Mouse (Mus musculus) liver, embryonic 15.5 days (tissue): ENCODE data around the gene Jpt1. TPM values are rescaled to one million over a fixed set of nuclear protein-coding genes. Genes with fewer than 3 reads are reported as not detected.
"Not testable (repeated sequence)": the region's sequence is repeated elsewhere in the genome, so short reads cannot be mapped to it uniquely, and the experiment has no call there.

Source experiments
- ATAC-seq: fragments of 200-750 bp; cut with Nextera tagmentation; 2 replicates; pipeline ENCODE4 v1.8.0; 2017; ENCODE audit warnings: moderate number of reproducible peaks, mild to moderate bottlenecking, moderate library complexity; ENCODE audit not compliant: insufficient read depth
- H3K27ac ChIP-seq: fragments of 300-500 bp; sonication (generic); replicated peaks from 2 replicates; pipeline ENCODE4 v1.5.1; 2015; ENCODE audit warnings: mild to moderate bottlenecking, inconsistent platforms
- H3K27me3 ChIP-seq: fragments of 300-500 bp; sonication (generic); 2 replicates; pipeline ENCODE4 v1.6.1; 2015; ENCODE audit warnings: mild to moderate bottlenecking, inconsistent platforms
- H3K36me3 ChIP-seq: fragments of 300-500 bp; sonication (generic); replicated peaks from 2 replicates; pipeline ENCODE4 v1.6.1; 2015; ENCODE audit warnings: moderate library complexity, mild to moderate bottlenecking, inconsistent platforms
- H3K4me1 ChIP-seq: fragments of 300-500 bp; sonication (generic); replicated peaks from 2 replicates; pipeline ENCODE4 v1.6.1; 2015; ENCODE audit warnings: inconsistent platforms
- H3K4me2 ChIP-seq: fragments of 300-500 bp; sonication (generic); 2 replicates; pipeline ENCODE4 v1.6.1; 2015; ENCODE audit warnings: moderate library complexity, mild to moderate bottlenecking, inconsistent platforms
- H3K4me3 ChIP-seq: fragments of 300-500 bp; sonication (generic); replicated peaks from 2 replicates; pipeline ENCODE4 v1.5.1; 2015; ENCODE audit warnings: mild to moderate bottlenecking, inconsistent platforms
- H3K9ac ChIP-seq: fragments of 300-500 bp; sonication (generic); 2 replicates; pipeline ENCODE4 v1.6.1; 2015; ENCODE audit warnings: moderate library complexity, mild to moderate bottlenecking, inconsistent platforms
- H3K9me3 ChIP-seq: fragments of 300-500 bp; sonication (generic); replicated peaks from 2 replicates; pipeline ENCODE4 v1.6.1; 2016; ENCODE audit warnings: inconsistent platforms
- WGBS: fragments of 180-500 bp; shearing (Covaris S2); methylation state at CpG from one replicate; pipeline ENCODE4 v1.1.7; 2015; ENCODE audit warnings: mixed read lengths; ENCODE audit not compliant: insufficient replicate concordance; 5-methylcytosine and 5-hydroxymethylcytosine counted together
- polyA plus RNA-seq: library from polyadenylated mRNA; unstranded; fragments of >200 nt; fragmentation: Nextera tagmentation; extraction: Ambion mirVana; gene quantifications from 2 replicates; pipeline ENCODE4 v1.2.1, GENCODE M21; 2015

Gene Jpt1
- polyA plus RNA-seq, 1 experiment from 2014 or later = 233 TPM

DNA sequence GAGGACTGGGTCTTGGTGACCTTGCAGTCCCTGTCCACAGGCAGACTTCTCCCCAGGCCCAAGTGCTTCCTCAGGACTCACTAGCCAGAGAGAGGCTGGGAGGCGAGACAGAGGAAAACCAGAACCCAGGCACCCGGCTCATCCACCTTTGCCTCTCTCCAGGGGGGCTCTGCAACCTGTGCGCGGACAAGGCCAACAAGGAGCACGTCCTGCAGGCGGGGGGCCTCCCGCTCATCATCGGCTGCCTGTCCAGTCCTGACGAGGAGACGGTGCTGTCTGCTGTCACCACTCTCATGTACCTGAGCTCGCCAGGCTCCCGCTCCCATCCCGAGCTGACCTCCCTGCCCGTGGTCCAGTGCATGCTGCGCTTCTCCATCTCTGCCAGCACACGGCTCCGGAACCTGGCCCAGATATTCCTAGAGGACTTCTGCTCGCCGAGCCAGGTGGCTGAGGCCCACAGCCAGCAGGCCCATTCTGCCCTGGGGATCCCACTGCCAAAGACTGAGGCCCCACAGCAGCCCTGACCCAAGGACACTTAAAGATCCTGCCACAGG is 25.6 kb downstream of the Jpt1 start:
- Histone ChIP-seq H3K36me3 (peaks cover 19% of the 10 kb centered on the region), H3K27me3 (no peaks in the 10 kb centered on the region), H3K4me2 (no peak overlapping the region), H3K4me3 (no peak overlapping the region), H3K9me3 (no peaks in the 10 kb centered on the region), H3K27ac (no peak overlapping the region), H3K4me1 (peaks cover 30% of the 10 kb centered on the region), H3K9ac (no peak overlapping the region)
- ATAC-seq = no peak
- WGBS = 85% methylated on average over 19 of the region's 19 CpGs

DNA sequence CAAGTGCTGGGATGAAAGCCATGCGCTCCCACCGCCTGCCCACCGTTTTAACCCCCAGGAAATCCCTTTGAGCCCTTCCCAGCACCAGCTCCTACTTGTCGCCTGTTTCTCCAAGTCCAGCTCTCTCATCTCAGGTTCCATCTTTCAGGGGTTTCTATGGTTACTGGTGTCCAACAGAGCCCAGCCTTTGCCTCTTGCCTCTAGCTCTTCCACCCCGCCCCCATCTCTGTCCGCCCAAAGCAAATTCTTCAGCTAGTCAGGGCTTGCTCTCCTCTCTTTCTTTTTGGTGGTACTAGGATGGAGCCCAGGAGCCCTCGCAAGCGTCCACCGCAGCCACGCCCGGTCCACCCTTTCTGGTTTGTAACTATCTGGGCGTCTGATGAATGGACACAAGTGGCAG is 29.0 kb downstream of the Jpt1 start:
- 80% methylated on average over 12 of the region's 12 CpGs for WGBS
- no peak overlapping the region for H3K4me3 ChIP-seq
- peaks cover 5% of the 10 kb centered on the region for H3K4me1 ChIP-seq
- no peak overlapping the region for H3K4me2 ChIP-seq
- H3K36me3 ChIP-seq = peaks cover 16% of the 10 kb centered on the region
- no peak for ATAC-seq
- no peak overlapping the region for H3K27ac ChIP-seq
- H3K9ac ChIP-seq = no peak overlapping the region
- no peaks in the 10 kb centered on the region for H3K27me3 ChIP-seq
- H3K9me3 ChIP-seq = no peaks in the 10 kb centered on the region

DNA sequence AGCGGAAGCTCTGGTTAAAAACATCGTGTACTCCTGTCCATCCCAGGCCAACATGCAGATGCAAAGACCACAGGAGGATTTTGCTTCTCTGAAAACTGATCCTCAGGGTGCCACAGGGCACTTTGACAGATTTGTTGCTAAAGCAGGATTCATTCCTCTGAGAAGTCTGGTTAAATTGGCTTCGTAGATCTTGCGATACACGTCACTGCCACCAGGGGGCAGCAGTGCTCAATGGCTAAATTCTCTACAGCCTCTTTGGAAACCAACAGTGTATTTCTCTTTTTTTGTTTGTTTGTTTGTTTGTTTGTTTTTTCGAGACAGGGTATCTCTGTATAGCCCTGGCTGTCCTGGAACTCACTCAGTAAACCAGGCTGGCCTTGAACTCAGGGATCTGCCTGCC is 30.5 kb downstream of the Jpt1 start:
- Histone ChIP-seq H3K4me3 (no peak overlapping the region), H3K27me3 (no peaks in the 10 kb centered on the region), H3K36me3 (peaks cover 5% of the 10 kb centered on the region), H3K4me1 (0 out of 2 replicates have a peak, but pooled peaks cover 6% of the 10 kb centered on the region), H3K27ac (no peak overlapping the region), H3K9me3 (no peaks in the 10 kb centered on the region), H3K4me2 (no peak overlapping the region), H3K9ac (no peak overlapping the region)
- 19% methylated on average over 6 of the region's 6 CpGs for WGBS
- ATAC-seq = no peak

DNA sequence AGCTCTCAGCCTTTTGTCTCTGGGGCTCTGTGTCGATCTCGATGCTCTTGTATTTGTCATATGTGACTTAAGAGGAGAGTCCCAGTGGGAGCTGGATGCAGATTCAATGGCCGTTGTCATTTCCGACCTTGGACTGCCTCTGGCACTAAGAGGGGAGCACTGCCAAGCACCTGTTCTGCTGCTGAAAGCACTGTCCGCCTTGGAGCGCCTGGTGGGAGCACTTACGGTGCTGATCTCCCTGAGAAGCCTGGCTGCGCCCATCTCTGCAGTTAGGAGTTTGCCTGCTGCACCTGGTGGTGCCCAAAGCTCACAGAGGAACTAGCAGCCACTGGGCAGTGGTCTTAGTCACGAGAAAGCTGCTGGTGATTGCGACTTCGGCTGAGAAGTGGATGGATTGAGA is 30.9 kb downstream of the Jpt1 start:
- H3K4me2 ChIP-seq = no peak overlapping the region
- no peaks in the 10 kb centered on the region for H3K9me3 ChIP-seq
- H3K27ac ChIP-seq = no peak overlapping the region
- no peaks in the 10 kb centered on the region for H3K27me3 ChIP-seq
- no peak overlapping the region for H3K4me3 ChIP-seq
- H3K9ac ChIP-seq = no peak overlapping the region
- WGBS = 64% methylated on average over 11 of the region's 11 CpGs
- no peak for ATAC-seq
- peaks cover under 1% of the 10 kb centered on the region; the same call in 1 of the 2 replicates for H3K36me3 ChIP-seq
- 0 out of 2 replicates have a peak, but pooled peaks cover 6% of the 10 kb centered on the region for H3K4me1 ChIP-seq

DNA sequence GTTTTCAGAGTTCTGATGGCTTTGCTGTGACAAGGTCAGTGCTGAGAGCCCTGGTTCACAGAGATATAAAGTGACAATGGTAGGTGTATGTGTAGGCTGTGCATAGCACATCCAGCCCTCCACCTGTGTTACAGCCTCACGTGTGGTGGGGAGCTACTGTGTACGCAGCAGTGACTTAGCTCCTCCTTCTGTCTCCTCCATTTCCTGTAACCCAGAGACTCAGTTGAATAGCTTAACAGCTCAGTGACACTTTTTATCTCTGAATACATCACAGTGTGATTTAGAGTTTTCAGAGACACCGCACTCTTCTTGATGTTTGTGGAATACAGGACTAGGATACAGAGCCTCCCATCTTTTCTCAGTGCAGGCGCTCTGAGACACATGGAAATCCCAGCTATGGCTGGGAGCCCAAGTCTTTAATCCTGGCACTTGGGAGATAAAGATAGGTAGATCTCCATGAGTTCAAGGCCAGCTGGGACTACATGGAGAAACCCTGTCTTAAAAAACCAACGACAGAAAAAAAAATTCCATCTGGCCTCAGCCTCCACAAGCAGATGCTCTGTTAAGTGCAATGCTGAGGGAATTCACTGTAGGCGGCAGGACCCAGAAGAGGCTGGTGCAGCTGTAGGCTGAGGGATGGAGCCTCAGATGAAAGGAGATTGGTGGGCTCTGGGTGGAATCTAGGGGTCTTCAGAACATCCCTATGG is 32.5 kb downstream of the Jpt1 start:
- no peaks in the 10 kb centered on the region for H3K36me3 ChIP-seq
- no peak overlapping the region for H3K4me2 ChIP-seq
- no peak overlapping the region for H3K27ac ChIP-seq
- no peaks in the 10 kb centered on the region for H3K27me3 ChIP-seq
- 65% methylated on average over 6 of the region's 6 CpGs for WGBS
- H3K4me3 ChIP-seq = no peak overlapping the region
- peaks cover 12% of the 10 kb centered on the region for H3K4me1 ChIP-seq
- no peaks in the 10 kb centered on the region for H3K9me3 ChIP-seq
- H3K9ac ChIP-seq = no peak overlapping the region
- no peak for ATAC-seq

DNA sequence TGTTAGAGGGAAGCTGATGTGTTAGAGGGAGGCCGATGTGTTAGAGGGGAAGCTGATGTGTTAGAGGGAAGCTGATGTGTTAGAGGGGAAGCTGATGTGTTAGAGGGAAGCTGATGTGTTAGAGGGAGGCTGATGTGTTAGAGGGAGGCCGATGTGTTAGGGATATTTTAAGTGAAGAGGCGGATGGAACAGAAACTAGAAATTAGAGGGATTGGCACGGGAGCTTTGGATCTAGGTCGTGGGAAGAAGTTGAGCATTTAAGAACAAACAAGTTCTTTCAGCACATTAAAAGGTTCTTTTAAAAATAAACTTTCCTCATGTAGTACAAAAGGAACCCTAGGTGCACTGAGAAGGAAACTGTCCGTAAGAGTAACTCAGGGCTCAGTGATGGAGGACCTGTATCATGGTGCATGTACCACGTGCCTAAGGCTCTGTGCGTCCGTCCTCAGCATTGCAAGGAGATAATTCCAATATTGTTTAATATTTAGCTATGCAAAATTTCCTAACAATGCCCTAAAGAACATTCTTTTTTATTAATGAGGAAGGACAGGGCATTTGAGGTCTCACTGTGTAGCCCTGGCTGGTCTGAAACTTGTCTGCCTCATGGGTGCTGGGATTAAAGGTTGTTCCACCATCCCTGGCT is 35.8 kb downstream of the Jpt1 start:
- Histone ChIP-seq H3K4me2 (no peak overlapping the region), H3K9ac (no peak overlapping the region), H3K27me3 (no peaks in the 10 kb centered on the region), H3K4me3 (no peak overlapping the region), H3K27ac (no peak overlapping the region), H3K36me3 (no peaks in the 10 kb centered on the region), H3K4me1 (peaks cover 39% of the 10 kb centered on the region), H3K9me3 (no peaks in the 10 kb centered on the region)
- 60% methylated on average over 9 of the region's 9 CpGs for WGBS
- no peak for ATAC-seq

DNA sequence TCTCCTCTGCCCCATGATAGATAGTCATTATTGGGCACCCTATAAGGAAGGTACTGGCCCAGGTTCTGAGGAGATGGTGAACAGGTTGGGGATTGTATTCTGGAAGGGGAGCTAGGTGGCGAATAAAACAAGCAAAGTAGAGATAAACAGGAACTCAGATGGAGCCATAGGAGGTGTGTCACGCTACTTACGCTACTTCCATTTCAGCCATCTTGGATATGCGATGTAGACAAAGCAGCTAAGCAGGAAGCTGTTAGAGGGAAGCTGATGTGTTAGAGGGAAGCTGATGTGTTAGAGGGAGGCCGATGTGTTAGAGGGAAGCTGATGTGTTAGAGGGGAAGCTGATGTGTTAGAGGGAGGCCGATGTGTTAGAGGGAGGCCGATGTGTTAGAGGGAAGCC is 36.8 kb downstream of the Jpt1 start:
- 50% methylated on average over 7 of the region's 7 CpGs for WGBS
- H3K27ac ChIP-seq = peak overlapping the region; percentile 56
- H3K4me2 ChIP-seq = peak overlapping the region; percentile 95
- H3K9me3 ChIP-seq, H3K27me3 ChIP-seq, H3K9ac ChIP-seq, ATAC-seq, H3K36me3 ChIP-seq: not testable (repeated sequence)
- 0 out of 2 replicates have a peak overlapping the region, but pooled peaks have one; percentile 77 for H3K4me3 ChIP-seq
- H3K4me1 ChIP-seq = peaks cover 43% of the 10 kb centered on the region

DNA sequence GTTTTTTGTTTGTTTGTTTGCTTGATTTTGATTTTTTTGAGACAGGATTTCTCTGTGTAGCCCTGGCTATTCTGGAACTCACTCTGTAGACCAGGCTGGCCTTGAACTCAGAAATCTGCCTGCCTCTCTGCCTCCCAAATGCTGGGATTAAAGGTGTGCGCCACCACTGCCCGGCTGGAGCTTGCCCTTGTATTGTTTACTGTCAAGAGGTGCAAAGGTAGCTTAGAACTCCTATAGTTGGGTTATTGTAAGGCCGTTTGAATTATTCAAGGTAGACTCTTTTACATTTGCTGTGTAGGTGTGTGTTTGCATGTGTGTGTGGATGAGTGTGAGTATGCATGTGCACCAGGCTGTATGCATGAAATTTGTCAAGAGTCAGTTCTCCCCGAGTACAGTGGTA is 37.6 kb downstream of the Jpt1 start:
- not testable (repeated sequence) for ATAC-seq, H3K27me3 ChIP-seq, H3K9me3 ChIP-seq, H3K36me3 ChIP-seq
- Histone ChIP-seq H3K4me1 (peaks cover 43% of the 10 kb centered on the region), H3K9ac (peak overlapping the region; percentile 78; the same call in 1 of the 2 replicates), H3K4me3 (peak overlapping the region; percentile 77), H3K4me2 (peak overlapping the region; percentile 95), H3K27ac (peak overlapping the region; percentile 56; the same call in 1 of the 2 replicates)
- WGBS = 68% methylated on average over 4 of the region's 4 CpGs

DNA sequence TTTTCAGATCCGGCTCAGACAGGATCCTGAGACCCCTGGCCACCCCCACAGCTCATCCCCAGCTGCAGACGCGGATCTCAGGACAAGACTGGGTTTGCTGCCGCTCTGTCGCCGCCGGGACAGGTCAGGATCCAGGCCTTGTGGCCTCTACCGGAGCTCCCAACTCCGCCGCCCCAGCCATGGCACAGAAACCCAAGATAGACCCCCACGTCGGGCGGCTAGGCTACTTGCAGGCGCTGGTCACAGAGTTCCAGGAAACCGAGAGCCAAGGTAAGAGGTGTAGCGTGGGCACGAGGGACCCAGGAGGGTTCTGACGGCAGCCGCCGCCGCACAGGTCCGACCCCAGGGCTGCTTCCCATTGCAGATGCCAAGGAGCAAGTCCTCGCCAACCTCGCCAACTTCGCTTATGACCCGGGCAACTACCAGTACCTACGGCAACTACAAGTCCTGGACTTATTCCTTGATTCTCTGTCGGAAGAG is 38.4 kb downstream of the Jpt1 start:
- peak overlapping the region; percentile 77 for H3K4me3 ChIP-seq
- H3K27ac ChIP-seq = peak overlapping the region; percentile 83
- H3K4me1 ChIP-seq = peaks cover 43% of the 10 kb centered on the region
- H3K27me3 ChIP-seq = no peaks in the 10 kb centered on the region
- no peaks in the 10 kb centered on the region for H3K9me3 ChIP-seq
- ATAC-seq = peak; percentile 32
- peak overlapping the region; percentile 95 for H3K4me2 ChIP-seq
- H3K9ac ChIP-seq = peak overlapping the region; percentile 78
- WGBS = under 1% methylated on average over 28 of the region's 28 CpGs
- H3K36me3 ChIP-seq = no peaks in the 10 kb centered on the region

DNA sequence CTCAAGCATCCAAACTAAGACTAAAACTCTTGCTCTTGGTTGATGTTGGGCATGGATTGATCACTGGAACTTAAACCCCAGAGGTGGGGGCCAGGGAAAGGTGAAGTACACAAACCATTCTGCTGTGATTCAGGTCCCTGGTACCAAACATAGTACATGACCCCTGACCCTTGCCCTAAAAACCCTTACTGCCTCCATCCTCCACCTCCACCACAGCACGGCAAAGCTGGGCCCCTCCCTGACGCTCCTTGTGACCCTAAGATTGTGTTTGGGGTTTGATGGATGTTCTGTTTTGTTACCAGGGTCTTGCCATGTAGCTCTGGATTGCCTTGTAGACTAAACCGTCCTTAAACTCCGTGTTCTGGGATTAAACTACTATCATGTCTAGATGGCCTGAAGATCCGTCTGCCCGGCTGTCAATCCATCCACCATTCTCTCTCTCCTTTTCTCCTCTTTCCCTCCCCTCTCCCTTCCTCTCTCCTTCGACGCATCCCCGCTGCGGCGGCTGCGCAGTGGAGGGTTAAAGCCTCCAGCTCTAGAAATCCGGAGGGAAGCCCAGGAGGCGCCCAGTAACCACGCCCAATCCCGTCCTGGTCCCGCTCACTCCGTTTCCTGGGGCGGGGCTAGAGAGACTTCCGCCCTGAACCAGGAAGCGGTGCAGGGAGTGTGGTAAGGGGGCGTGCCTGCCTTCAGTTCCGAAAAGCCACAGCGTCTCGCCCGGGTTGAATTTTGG is 39.0 kb downstream of the Jpt1 start, which contains the start of gene Armc7:
TSS of gene Armc7 (plus strand) at position 643 of the 733 bp plus-strand sequence.
- Histone ChIP-seq H3K27me3 (no peaks in the 10 kb centered on the region), H3K4me2 (peak within 1 kb of the TSS; percentile 95), H3K9me3 (no peaks in the 10 kb centered on the region), H3K27ac (peak within 1 kb of the TSS; percentile 83), H3K4me3 (peak within 1 kb of the TSS; percentile 77), H3K36me3 (no peaks in the 10 kb centered on the region), H3K4me1 (peaks cover 43% of the 10 kb centered on the region), H3K9ac (peak within 1 kb of the TSS; percentile 78)
- peak; percentile 92 for ATAC-seq
- whole genome bisulfite sequencing = 2% methylated on average over 26 of the region's 26 CpGs
